10 mouse cellular contexts compared by ENCODE assay signal in the genomic region with DNA sequence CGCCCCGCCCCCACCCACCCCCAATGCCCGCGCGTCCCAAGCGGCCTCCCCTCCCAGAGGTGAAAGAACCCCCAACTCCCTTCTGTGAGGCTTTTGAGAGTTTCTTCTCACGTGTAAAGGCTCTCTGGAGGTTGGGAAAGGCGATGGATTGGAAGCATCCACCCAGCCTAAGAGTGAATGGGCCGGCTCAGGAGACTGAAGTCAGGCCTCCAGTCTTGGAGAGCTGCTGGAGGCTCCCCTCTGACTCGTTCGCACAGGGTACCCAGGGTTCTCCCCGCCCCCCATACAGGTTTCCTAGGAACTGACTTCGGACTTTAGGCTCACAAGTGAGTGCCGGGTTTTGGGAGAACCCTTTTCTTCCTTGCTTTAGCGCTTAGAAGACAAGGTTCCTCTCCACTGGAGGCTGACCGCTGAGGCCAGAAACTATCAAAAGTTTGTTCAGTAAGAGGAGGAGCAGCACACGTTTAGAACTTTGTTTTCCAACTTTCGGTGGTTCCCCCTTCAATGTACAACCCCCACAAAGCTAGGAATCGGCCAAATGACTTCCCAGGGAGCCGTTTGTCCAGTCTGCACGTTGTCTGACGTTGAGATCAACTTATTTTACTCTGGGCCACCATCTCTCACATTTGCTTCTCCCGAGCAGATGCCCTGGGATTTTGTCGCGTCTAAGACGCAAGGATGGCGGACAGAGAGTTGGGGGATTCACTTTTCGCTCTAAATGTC. TPM values are rescaled to one million over a fixed set of nuclear protein-coding genes. Genes with fewer than 3 reads are reported as not detected.
DNase-seq lines count a peak whose midpoint lies in the region; ATAC-seq and TF ChIP-seq lines count a peak whose summit lies in the region.
"Had no signal": no experiment of that assay in that cellular context is flagged by ENCODE, and none has a peak within 500 bp of the region (broad histone marks: within the 10 kb centered on the region; RNA-seq: fewer than 3 reads in every experiment).

No protein-coding gene starts in this region.

- peak; percentile 27 for DNase-seq in right cerebral cortex, postnatal 4 days
- DNase-seq in right cerebral cortex, postnatal 25 days, result no peak
- DNase-seq in thymus, adult 2 months, result no peak
- DNase-seq in cerebellum, adult 11-12 months, result no peak
- DNase-seq in right cerebral cortex, postnatal 10 days (ENCODE audit: low spot score in 2 of 2), result no peak
- DNase-seq: adrenal gland, adult 8-10 months; gastrocnemius, postnatal 14 days had no signal

- no peak for TF ChIP-seq CTCF in thymus, adult 2 months (IDR thresholded peaks at IDR 0.05; ENCODE audit: borderline replicate concordance, control insufficient read depth, extremely low read depth, insufficient read depth, low read length, poor library complexity)

- no peaks in the 10 kb centered on the region for H3K9me3 ChIP-seq in forebrain, embryonic 16.5 days (ENCODE audit: control insufficient read depth, low read length)
- no peaks in the 10 kb centered on the region for H3K9me3 ChIP-seq in midbrain, embryonic 12.5 days

- peak overlapping the region; percentile 41 for H3K4me3 ChIP-seq in forebrain, embryonic 16.5 days (replicated peaks; ENCODE audit: low read length)
- H3K4me3 ChIP-seq in midbrain, embryonic 12.5 days, result peak overlapping the region; percentile 74
- H3K4me3 ChIP-seq in thymus, adult 2 months (ENCODE audit: control insufficient read depth, insufficient read depth, low read length), result no peak overlapping the region

- H3K9ac ChIP-seq in forebrain, embryonic 16.5 days (replicated peaks; ENCODE audit: low read depth, low read length), result peak overlapping the region; percentile 64
- peak overlapping the region; percentile 80 for H3K9ac ChIP-seq in midbrain, embryonic 12.5 days (replicated peaks)

- ATAC-seq in forebrain, embryonic 16.5 days, result peak; percentile 32
- peak; percentile 47 for ATAC-seq in midbrain, embryonic 12.5 days (ENCODE audit: low FRiP score, low read depth)

- H3K4me2 ChIP-seq in forebrain, embryonic 16.5 days (ENCODE audit: low read length), result peak overlapping the region; percentile 56
- peak overlapping the region; percentile 77 for H3K4me2 ChIP-seq in midbrain, embryonic 12.5 days (replicated peaks)

- peak overlapping the region; percentile 81 for H3K27ac ChIP-seq in forebrain, embryonic 16.5 days (ENCODE audit: low read length)
- peak overlapping the region; percentile 98 for H3K27ac ChIP-seq in midbrain, embryonic 12.5 days (replicated peaks)
- H3K27ac ChIP-seq in thymus, adult 2 months (ENCODE audit: control insufficient read depth, insufficient read depth, low read length), result no peak overlapping the region
- H3K27ac ChIP-seq: macrophage had no signal

- no peaks in the 10 kb centered on the region for H3K36me3 ChIP-seq in forebrain, embryonic 16.5 days (ENCODE audit: control insufficient read depth, insufficient read depth)
- H3K36me3 ChIP-seq in midbrain, embryonic 12.5 days, result no peaks in the 10 kb centered on the region
- H3K36me3 ChIP-seq in thymus, adult 2 months (ENCODE audit: control insufficient read depth, insufficient read depth, low read length), result no peaks in the 10 kb centered on the region

- H3K27me3 ChIP-seq in forebrain, embryonic 16.5 days (replicated peaks; ENCODE audit: control insufficient read depth, insufficient read depth, low read length), result peaks cover 5% of the 10 kb centered on the region
- no peaks in the 10 kb centered on the region for H3K27me3 ChIP-seq in midbrain, embryonic 12.5 days
- peaks cover 3% of the 10 kb centered on the region; the same call in 1 of the 2 replicates for H3K27me3 ChIP-seq in thymus, adult 2 months (ENCODE audit: control insufficient read depth, insufficient read depth, low read length)

- H3K4me1 ChIP-seq in forebrain, embryonic 16.5 days (replicated peaks; ENCODE audit: control insufficient read depth, insufficient read depth, low read length), result peaks cover 34% of the 10 kb centered on the region
- H3K4me1 ChIP-seq in midbrain, embryonic 12.5 days, result peaks cover 30% of the 10 kb centered on the region
- H3K4me1 ChIP-seq in thymus, adult 2 months (replicated peaks; ENCODE audit: control insufficient read depth, insufficient read depth, low read length), result no peaks in the 10 kb centered on the region

- TF ChIP-seq POLR2A in thymus, adult 2 months (IDR thresholded peaks at IDR 0.05; ENCODE audit: control insufficient read depth, extremely low read depth, insufficient read depth, low read length, poor library complexity), result no peak

- WGBS in forebrain, embryonic 16.5 days, result 6% methylated on average over 28 of the region's 28 CpGs
- under 1% methylated on average over 27 of the region's 28 CpGs for WGBS in midbrain, embryonic 12.5 days
- 6% methylated on average over 27 of the region's 28 CpGs for WGBS in thymus, adult 2 months

RNA-seq across cellular contexts. Expression of a gene that starts 8.6 kb away (rescaled TPM):
- polyA plus RNA-seq in forebrain, embryonic 16.5 days (2015; fragmentation: Nextera tagmentation; extraction: Ambion mirVana), result 48.1 and 58.3 TPM in 2 replicates
- polyA plus RNA-seq in midbrain, embryonic 12.5 days (2016; fragmentation: Nextera tagmentation; extraction: Ambion mirVana), result 79.8 and 91.9 TPM in 2 replicates
- polyA plus RNA-seq in thymus, adult 2 months (2012; rRNA removed), result 0.01 and 0.03 TPM in 2 replicates
- polyA plus RNA-seq: macrophage had no signal

Comparison
In these comparisons a context has a peak if more than half of its experiments do, and no peak if none do; other contexts are left out.
1. RNA of a gene that starts 8.6 kb away (polyA plus RNA-seq): 79.8 to 91.9 TPM in midbrain, embryonic 12.5 days and 48.1 to 58.3 TPM in forebrain, embryonic 16.5 days; 0.01 to 0.03 TPM in thymus, adult 2 months; every median in the first group is over 10 times any median in the second.